Mouse (Mus musculus): ENCODE measurements around the gene Eml2. TPM values are rescaled to one million over a fixed set of nuclear protein-coding genes. Genes with fewer than 3 reads are reported as not detected.

Eml2 gene
- polyA plus RNA-seq, 1 experiment = 48.5 TPM

GRCm38 (mm10) chr7:19229404-19229803 is 53.2 kb downstream of the Eml2 start:
- no peak for DNase-seq (ENCODE audit: low read depth)

GRCm38 (mm10) chr7:19230041-19230580 is 53.9 kb downstream of the Eml2 start:
- DNase-seq (ENCODE audit: low read depth) = no peak

DNA sequence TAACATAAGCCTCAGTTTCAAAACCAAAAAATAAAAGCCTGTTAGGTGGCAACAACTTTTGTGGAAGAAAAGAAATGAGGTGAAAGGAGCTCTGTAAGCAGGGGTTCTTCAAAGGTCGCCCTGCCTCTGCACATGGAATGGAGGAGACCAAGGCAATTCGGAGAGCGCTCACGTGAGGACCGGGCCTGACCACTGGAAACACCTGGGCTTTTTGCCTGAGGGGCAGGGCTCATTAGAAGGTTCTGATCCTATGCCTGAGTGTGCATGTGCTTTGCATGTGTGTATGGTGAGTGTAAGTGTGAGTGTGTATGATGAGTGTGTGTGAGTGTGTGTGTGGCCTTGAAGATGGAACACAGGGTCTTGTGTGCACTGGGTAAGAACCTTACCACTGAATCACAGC is 54.7 kb downstream of the Eml2 start:
- DNase-seq (ENCODE audit: low read depth) = no peak

DNA sequence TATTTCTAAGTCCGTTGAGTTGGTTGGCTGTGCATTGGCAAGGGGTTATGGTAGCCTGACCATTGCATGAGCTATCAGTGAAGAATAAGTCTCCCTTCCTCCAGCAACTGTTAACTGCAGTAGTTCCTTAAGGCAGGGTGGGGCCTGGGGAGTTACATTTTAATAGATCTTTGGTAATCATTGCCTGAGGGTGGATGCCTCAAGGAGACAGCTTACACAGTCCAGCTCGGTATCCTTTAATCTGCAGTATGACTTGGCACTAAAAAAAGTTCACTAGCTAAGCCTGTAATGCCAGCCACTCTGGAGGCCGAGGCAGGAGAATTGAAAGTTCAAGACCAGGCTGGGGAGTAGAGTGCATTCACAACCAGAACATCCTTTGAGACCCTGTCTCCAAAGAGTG is 55.6 kb downstream of the Eml2 start:
- no peak for DNase-seq (ENCODE audit: low read depth)

GRCm38 (mm10) chr7:19234652-19235051 is 58.4 kb downstream of the Eml2 start:
- DNase-seq (ENCODE audit: low read depth) = no peak

DNA sequence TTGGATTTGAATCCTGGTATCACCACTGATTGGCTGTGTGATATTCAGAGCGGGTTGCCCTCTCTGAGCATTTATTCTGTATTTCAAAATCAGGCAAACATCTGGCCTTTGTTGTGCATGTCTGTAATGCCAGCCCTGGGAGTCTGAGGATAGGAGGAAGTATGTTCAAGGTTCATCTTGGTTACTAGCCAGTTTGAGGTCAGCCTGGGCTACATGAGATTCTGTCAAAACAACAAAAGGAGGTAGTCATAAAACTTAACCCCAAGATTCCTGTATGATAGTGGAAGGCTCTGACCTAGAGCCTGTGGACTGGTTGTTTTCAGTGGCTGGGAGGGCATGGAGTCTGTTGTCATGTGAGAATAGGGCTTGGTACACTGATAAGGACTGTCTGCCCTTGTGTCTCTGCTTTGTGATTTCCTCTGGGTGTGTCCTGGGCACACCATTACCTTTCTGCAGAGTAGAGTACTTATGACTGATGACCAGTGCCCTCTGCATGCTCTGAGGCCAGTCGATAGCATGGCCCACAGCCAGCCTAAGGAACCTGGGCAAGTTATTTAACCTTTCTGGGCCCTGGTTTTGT is 59.0 kb downstream of the Eml2 start:
- DNase-seq (ENCODE audit: low read depth) = no peak

DNA sequence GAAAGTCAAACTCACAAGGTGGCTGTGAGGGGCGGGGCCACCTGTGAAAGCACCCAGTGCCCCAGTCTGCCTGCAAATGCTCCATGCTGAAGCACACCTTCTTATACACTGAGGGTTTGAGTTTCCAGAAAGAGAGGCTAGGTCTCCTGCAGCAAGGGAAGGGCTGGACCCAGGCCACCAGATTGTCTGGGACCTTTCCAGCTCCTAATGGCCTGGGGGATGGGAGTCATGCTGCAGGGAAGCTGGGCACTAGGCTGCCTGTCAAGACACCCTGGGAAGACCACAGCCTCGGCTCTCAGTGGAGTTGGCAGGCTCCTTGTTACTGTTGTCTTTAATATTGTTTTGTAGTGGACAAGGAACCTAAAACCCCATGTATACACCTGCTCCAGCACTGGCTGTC is 60.2 kb downstream of the Eml2 start:
- no peak for DNase-seq (ENCODE audit: low read depth)

DNA sequence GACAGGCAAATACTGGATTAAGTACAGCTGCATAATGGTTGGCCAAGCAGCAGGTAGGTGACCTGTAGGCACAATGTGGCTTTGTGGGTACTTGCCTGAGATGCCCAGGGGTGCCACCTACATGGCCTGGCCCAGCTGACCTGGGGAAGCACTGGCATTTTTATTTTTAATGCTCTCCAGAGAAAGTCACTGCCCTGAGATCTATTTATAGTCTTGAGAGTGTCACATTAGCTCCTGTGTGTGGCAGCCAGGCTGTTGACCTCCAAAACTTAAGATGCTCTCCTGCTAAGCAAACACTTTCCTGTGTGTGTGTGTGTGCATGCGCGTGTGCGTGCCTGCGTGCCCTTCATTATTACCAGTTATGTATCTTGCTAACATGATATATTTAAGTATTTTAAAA is 62.1 kb downstream of the Eml2 start:
- DNase-seq (ENCODE audit: low read depth) = no peak

GRCm38 (mm10) chr7:19239423-19239822 is 63.2 kb downstream of the Eml2 start:
- DNase-seq (ENCODE audit: low read depth) = no peak

GRCm38 (mm10) chr7:19239986-19240385 is 63.8 kb downstream of the Eml2 start:
- no peak for DNase-seq (ENCODE audit: low read depth)

DNA sequence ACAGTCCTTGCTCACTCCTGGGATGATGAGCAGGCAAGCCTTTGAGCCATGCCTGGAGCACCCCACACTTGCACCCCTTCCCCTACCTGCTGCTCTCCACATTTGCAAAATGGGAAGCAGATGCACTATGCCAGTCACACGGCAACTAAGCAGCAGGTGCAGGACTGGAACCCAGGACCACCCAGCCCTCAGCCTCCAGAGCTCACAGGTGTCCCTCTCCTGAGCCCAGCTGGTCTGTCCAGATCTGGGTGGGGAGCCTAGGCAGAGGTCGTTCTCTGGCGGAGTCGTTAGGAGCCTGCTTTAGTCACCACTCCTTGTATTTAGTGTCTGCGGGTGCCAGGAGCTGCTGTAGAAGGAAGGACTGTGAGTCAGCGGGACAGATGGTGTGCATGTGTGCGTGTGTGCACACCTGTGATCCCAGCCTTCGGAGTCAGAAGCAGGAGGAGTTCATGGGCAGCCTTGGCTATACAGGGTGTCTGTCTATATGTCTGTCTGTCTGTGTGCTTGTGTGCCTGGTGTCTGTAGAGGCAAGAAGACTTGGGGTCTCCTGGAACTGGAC is 64.8 kb downstream of the Eml2 start:
- no peak for DNase-seq (ENCODE audit: low read depth)

- no peak for DNase-seq (ENCODE audit: low read depth)
Measured at GRCm38 (mm10) chr7:19242005-19242404, 65.8 kb downstream of the Eml2 start.

DNA sequence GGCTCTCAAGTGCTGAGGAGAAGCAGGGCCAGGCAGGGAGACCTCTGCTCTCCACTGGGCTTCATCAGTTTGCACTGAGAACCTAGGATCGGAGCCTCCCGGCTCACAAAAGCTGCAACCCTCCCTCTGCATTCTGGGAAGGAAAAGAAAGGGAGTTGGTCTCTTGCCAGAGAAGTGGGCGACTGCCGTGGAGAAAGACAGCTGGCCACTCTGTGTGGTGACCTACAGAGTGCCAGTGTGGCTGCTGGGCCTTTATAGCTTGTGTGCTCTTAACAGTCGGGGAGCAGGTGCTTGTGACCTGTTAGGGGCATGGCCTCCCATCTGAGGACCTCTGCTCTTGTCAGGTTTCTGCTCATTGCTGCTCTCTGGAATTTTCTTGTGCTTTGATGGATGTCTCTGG is 67.6 kb downstream of the Eml2 start:
- no peak for DNase-seq (ENCODE audit: low read depth)

GRCm38 (mm10) chr7:19245083-19245482 is 68.9 kb downstream of the Eml2 start:
- no peak for DNase-seq (ENCODE audit: low read depth)

DNA sequence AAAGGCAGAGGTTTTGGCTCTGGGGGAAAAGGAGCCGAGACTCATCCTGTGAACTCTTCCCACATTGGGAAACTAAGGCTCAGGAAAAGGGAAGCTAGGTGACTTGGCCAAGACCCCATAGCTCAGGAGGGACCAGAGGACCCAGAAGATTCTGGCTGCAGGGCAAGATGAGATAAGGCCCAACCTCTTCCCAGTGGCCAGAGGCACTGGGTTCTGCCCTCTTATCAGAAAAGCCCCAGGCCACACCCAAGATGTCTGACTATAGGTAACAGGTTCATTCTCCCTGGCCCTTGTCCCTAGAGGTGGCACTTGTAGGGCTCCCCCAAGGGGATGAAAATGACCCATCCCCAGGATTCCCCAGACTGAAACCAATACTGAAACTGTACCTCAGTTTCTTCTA is 70.6 kb downstream of the Eml2 start:
- no peak for DNase-seq (ENCODE audit: low read depth)

DNA sequence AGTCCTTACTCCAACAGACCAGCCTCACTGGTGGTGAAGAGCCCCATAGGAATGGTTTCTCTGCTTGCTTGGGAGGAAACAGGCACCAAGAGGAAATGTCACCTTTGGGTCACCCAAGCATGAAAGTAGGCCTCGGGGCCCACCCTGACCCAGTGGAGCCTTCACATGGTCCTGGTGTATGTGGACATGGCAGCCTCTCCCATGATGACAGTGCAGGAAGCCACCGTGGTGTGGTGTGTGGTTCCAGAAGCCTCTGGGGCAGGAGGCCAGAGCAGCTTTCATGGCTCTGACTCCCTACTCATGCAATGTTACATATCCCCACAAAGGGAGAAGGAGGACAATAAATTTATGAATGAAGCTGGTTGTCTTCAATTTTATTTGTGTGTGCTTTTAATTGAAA is 71.3 kb downstream of the Eml2 start:
- no peak for DNase-seq (ENCODE audit: low read depth)

DNA sequence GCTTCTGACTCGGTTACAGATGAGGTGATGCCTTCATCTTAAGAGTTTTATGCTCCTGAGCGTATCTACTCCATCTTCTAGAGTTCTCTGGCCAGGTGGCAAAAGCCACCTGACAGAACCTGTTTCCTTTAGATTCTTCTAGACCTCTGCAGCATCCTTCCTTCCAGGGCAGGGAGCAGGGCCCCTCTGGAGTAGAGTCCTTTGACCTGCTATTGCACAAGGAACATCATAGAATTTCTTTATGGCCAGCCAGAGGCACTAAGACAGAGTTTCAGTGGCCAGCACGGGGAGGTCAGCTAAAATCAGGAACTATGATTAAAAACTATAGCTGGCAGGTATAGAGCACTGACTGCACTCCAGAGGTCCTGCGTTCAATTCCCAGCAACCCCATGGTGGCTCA is 75.9 kb downstream of the Eml2 start:
- no peak for DNase-seq (ENCODE audit: low read depth)

GRCm38 (mm10) chr7:19253437-19253836 is 77.2 kb downstream of the Eml2 start:
- no peak for DNase-seq (ENCODE audit: low read depth)

DNA sequence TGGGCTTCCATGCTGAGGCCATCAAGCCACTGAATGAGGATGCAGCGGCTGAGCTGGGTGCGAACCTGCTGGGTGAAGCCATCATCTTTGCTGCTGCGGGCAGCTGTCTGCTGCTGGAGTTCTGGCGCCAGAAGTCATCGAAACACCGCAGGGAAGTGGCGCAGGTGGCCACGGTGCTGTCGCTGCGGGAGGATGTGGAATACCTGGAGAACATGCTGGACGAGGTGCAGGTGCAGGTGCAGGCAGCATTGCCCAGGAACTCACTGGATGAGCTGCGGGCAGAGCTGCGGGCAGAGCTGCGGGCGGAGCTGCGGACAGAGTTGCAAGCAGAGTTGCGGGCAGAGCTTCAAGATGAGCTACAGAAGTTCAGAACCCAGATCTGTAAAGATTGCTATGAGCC is 79.2 kb downstream of the Eml2 start:
- no peak for DNase-seq (ENCODE audit: low read depth)

Other genes starting within 250 kb of the Eml2 start
- not detected in 2 replicates for gene Nanos2, start 189.0 kb upstream of the Eml2 start, polyA plus RNA-seq (2012; rRNA removed)
- gene Mypop, start 185.2 kb upstream of the Eml2 start, polyA plus RNA-seq (2012; rRNA removed) = 3.4 and 5.6 TPM in 2 replicates
- 19.4 and 26.1 TPM in 2 replicates for gene Irf2bp1, start 172.4 kb upstream of the Eml2 start, polyA plus RNA-seq (2012; rRNA removed)
- 0.07 and 0.09 TPM in 2 replicates for gene Foxa3, start 152.9 kb upstream of the Eml2 start, polyA plus RNA-seq (2012; rRNA removed)
- 65.9 and 73.5 TPM in 2 replicates for gene Sympk, start 152.0 kb upstream of the Eml2 start, polyA plus RNA-seq (2012; rRNA removed)
- 0.38 and 0.76 TPM in 2 replicates for gene Rsph6a, start 121.7 kb upstream of the Eml2 start, polyA plus RNA-seq (2012; rRNA removed)
- gene Dmwd, start 100.2 kb upstream of the Eml2 start, polyA plus RNA-seq (2012; rRNA removed) = 52.6 and 61.1 TPM in 2 replicates
- 234 and 248 TPM in 2 replicates for gene Dmpk, start 92.6 kb upstream of the Eml2 start, polyA plus RNA-seq (2012; rRNA removed)
- gene Six5, start 81.8 kb upstream of the Eml2 start, polyA plus RNA-seq (2012; rRNA removed) = 33.2 and 35.6 TPM in 2 replicates
- gene Gm4969, start 58.1 kb upstream of the Eml2 start, polyA plus RNA-seq (2012; rRNA removed) = 0.13 and 0.19 TPM in 2 replicates
- gene Fbxo46, start 56.6 kb upstream of the Eml2 start, polyA plus RNA-seq (2012; rRNA removed) = 7.9 and 9.3 TPM in 2 replicates
- gene Qpctl, start 27.1 kb upstream of the Eml2 start, polyA plus RNA-seq (2012; rRNA removed) = 14.9 and 19.4 TPM in 2 replicates
- gene Snrpd2, start 26.7 kb upstream of the Eml2 start, polyA plus RNA-seq (2012; rRNA removed) = 30.6 and 37.8 TPM in 2 replicates
- gene Gipr, start 10.3 kb upstream of the Eml2 start, polyA plus RNA-seq (2012; rRNA removed) = 2.6 and 3.9 TPM in 2 replicates
- 13.3 and 15.3 TPM in 2 replicates for gene Gpr4, start 36.1 kb downstream of the Eml2 start, polyA plus RNA-seq (2012; rRNA removed)
- gene Opa3, start 51.9 kb downstream of the Eml2 start, polyA plus RNA-seq (2012; rRNA removed) = 30.2 and 38.1 TPM in 2 replicates
- gene Vasp, start 95.4 kb downstream of the Eml2 start, polyA plus RNA-seq (2012; rRNA removed) = 61.0 and 82.5 TPM in 2 replicates
- not detected in 2 replicates for gene Ppm1n, start 103.6 kb downstream of the Eml2 start, polyA plus RNA-seq (2012; rRNA removed)
- 30.6 and 59.5 TPM in 2 replicates for gene Rtn2, start 106.2 kb downstream of the Eml2 start, polyA plus RNA-seq (2012; rRNA removed)
- gene Fosb, start 133.6 kb downstream of the Eml2 start, polyA plus RNA-seq (2012; rRNA removed) = 0.89 and 1.1 TPM in 2 replicates
- 49.0 and 57.8 TPM in 2 replicates for gene Ercc1, start 168.4 kb downstream of the Eml2 start, polyA plus RNA-seq (2012; rRNA removed)
- 4.5 and 5.3 TPM in 2 replicates for gene Cd3eap, start 183.1 kb downstream of the Eml2 start, polyA plus RNA-seq (2012; rRNA removed)
- 13.3 and 14.8 TPM in 2 replicates for gene Ppp1r13l, start 183.3 kb downstream of the Eml2 start, polyA plus RNA-seq (2012; rRNA removed)
- gene Ercc2, start 205.6 kb downstream of the Eml2 start, polyA plus RNA-seq (2012; rRNA removed) = 32.0 and 47.0 TPM in 2 replicates
- gene Klc3, start 227.7 kb downstream of the Eml2 start, polyA plus RNA-seq (2012; rRNA removed) = 20.9 and 27.8 TPM in 2 replicates
- 37.3 and 62.7 TPM in 2 replicates for gene Ckm, start 228.4 kb downstream of the Eml2 start, polyA plus RNA-seq (2012; rRNA removed)

All from gonadal fat pad, adult 2 months (tissue).